Mouse (Mus musculus): Measurements from ENCODE around the gene Gm20388. TPM values are rescaled to one million over a fixed set of nuclear protein-coding genes. Genes with fewer than 3 reads are reported as not detected.
A peak's percentile ranks its signal among the peaks of the same experiment; 100 is the strongest.

Gene Gm20388
- polyA plus RNA-seq, 1 experiment from 2014 or later = 7.4 TPM

DNA sequence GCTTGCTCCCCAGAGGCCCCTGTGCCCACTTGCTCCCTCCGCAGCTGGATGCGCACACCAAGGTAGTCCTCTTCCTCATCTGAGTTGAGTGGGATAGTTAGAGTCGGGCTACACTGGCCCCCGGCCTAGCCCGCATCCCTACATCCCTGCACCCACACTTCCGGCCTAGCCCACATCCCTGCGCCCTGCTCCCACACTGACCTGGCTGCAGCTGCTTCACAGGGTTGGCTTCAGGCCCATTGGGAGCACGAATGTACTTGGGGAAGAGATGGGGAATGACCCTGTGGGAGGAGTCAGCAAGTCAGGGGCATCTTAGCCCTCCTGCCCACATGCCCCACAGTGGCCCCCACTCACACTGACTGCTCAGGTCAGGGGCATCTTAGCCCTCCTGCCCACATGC lies 2571.8 kb downstream of the Gm20388 start:
- Histone ChIP-seq H3K27ac (no peak overlapping the region), H3K27me3 (no peaks in the 10 kb centered on the region), H3K4me3 (replicated peaks) (no peak overlapping the region), H3K4me2 (no peak overlapping the region), H3K36me3 (peaks cover 95% of the 10 kb centered on the region), H3K9ac (no peak overlapping the region), H3K9me3 (replicated peaks) (no peaks in the 10 kb centered on the region), H3K4me1 (no peaks in the 10 kb centered on the region)
- no peak for ATAC-seq (replicated peaks; ENCODE audit: low FRiP score)
- WGBS = 94% methylated on average over 8 of the region's 8 CpGs

- no peaks in the 10 kb centered on the region for H3K9me3 ChIP-seq (replicated peaks)
- ATAC-seq (replicated peaks; ENCODE audit: low FRiP score) = no peak
- H3K4me3 ChIP-seq (replicated peaks) = no peak overlapping the region
- H3K27ac ChIP-seq = no peak overlapping the region
- no peak overlapping the region for H3K4me2 ChIP-seq
- H3K9ac ChIP-seq = no peak overlapping the region
- H3K36me3 ChIP-seq = peaks cover 96% of the 10 kb centered on the region
- no peaks in the 10 kb centered on the region for H3K4me1 ChIP-seq
- H3K27me3 ChIP-seq = no peaks in the 10 kb centered on the region
- 95% methylated on average over 7 of the region's 7 CpGs for WGBS
Measured at GRCm38 (mm10) chr8:122483877-122484276, 2573.2 kb downstream of the Gm20388 start.

- Histone ChIP-seq H3K4me3 (replicated peaks) (no peak overlapping the region), H3K9ac (no peak overlapping the region), H3K36me3 (peaks cover 96% of the 10 kb centered on the region), H3K4me2 (no peak overlapping the region), H3K9me3 (replicated peaks) (no peaks in the 10 kb centered on the region), H3K4me1 (no peaks in the 10 kb centered on the region), H3K27ac (no peak overlapping the region), H3K27me3 (no peaks in the 10 kb centered on the region)
- WGBS = 88% methylated on average over 12 of the region's 12 CpGs
- ATAC-seq (replicated peaks; ENCODE audit: low FRiP score) = no peak
Measured at GRCm38 (mm10) chr8:122484831-122485230, 2574.2 kb downstream of the Gm20388 start.

GRCm38 (mm10) chr8:122488387-122488786 lies 2577.7 kb downstream of the Gm20388 start:
- H3K9me3 ChIP-seq (replicated peaks) = no peaks in the 10 kb centered on the region
- ATAC-seq (replicated peaks; ENCODE audit: low FRiP score) = no peak
- WGBS = 93% methylated on average over 9 of the region's 9 CpGs
- H3K9ac ChIP-seq = no peak overlapping the region
- no peak overlapping the region for H3K4me2 ChIP-seq
- H3K4me1 ChIP-seq = no peaks in the 10 kb centered on the region
- H3K4me3 ChIP-seq (replicated peaks) = no peak overlapping the region
- H3K27ac ChIP-seq = no peak overlapping the region
- H3K36me3 ChIP-seq = peaks cover 98% of the 10 kb centered on the region
- H3K27me3 ChIP-seq = no peaks in the 10 kb centered on the region

DNA sequence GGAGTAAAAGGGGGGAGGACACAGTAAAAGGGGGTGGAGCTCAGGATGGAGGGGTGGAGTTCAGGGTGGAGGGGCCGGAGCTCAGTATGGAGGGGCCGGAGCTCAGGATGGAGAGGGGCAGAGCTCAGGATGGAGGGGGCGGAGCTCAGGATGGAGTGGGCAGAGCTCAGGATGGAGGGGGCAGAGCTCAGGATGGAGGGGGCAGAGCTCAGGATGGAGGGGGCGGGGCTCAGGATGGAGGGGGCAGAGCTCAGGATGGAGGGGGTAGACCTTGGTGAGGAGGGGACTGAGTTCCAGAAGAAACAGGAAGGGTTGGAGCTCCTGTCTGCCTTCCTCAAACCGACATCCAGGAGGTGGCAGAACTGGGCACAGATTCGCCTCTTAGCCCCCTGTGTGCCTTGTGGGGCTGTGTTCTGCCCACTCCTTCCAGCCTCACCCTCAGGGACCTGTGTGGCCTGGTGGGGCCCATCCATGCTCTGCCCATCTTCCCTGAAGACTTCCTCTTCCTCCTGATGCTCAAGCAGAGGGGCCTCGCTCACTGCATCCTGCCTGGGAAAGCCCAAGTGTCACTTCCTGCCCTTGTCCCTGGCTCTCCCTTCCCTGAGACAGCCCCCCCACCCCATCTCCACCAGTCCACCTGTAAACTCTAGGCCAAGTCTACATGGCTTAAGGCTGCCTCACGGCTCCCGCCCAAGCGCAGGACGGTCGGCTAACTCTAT lies 2586.5 kb downstream of the Gm20388 start:
- Histone ChIP-seq H3K27me3 (no peaks in the 10 kb centered on the region), H3K4me1 (peaks cover 7% of the 10 kb centered on the region), H3K9me3 (replicated peaks) (no peaks in the 10 kb centered on the region), H3K4me2 (no peak overlapping the region), H3K4me3 (replicated peaks) (no peak overlapping the region), H3K27ac (peak overlapping the region; percentile 64), H3K36me3 (peaks cover 94% of the 10 kb centered on the region), H3K9ac (no peak overlapping the region)
- WGBS = 78% methylated on average over 12 of the region's 12 CpGs
- ATAC-seq (replicated peaks; ENCODE audit: low FRiP score) = no peak

GRCm38 (mm10) chr8:122497912-122498311 lies 2587.3 kb downstream of the Gm20388 start:
- H3K4me1 ChIP-seq = peaks cover 7% of the 10 kb centered on the region
- H3K9ac ChIP-seq = no peak overlapping the region
- no peak for ATAC-seq (replicated peaks; ENCODE audit: low FRiP score)
- H3K4me3 ChIP-seq (replicated peaks) = no peak overlapping the region
- no peak overlapping the region for H3K4me2 ChIP-seq
- H3K9me3 ChIP-seq (replicated peaks) = no peaks in the 10 kb centered on the region
- WGBS = 76% methylated on average over 17 of the region's 17 CpGs
- H3K36me3 ChIP-seq = peaks cover 88% of the 10 kb centered on the region
- H3K27me3 ChIP-seq = no peaks in the 10 kb centered on the region
- peak overlapping the region; percentile 64 for H3K27ac ChIP-seq

DNA sequence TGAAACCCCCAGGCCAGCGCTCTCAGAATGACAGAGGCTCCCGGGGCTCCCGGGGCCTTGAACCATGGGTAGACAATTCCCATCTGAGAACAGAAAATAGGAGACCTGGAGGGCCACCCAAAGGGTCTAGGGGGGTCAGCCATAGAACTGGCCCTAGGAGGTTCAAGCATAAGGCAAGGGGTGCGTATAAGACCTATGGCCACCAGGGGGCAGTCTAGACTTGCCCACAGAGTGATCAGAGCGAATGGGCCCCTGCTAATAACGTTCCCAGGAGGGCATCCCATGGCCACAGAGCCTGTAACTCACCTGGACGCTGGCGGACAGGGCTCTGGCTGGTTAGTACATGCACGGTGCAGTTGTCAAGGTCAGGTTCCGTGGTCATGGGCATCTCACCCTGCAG lies 2590.2 kb downstream of the Gm20388 start:
- 27% methylated on average over 10 of the region's 10 CpGs for WGBS
- Histone ChIP-seq H3K4me2 (no peak overlapping the region), H3K27me3 (no peaks in the 10 kb centered on the region), H3K4me3 (replicated peaks) (no peak overlapping the region), H3K4me1 (peaks cover 16% of the 10 kb centered on the region), H3K9ac (no peak overlapping the region), H3K36me3 (peaks cover 68% of the 10 kb centered on the region), H3K27ac (no peak overlapping the region), H3K9me3 (replicated peaks) (no peaks in the 10 kb centered on the region)
- ATAC-seq (replicated peaks; ENCODE audit: low FRiP score) = 0 out of 2 replicates have a peak, but pooled peaks have one; percentile 10

DNA sequence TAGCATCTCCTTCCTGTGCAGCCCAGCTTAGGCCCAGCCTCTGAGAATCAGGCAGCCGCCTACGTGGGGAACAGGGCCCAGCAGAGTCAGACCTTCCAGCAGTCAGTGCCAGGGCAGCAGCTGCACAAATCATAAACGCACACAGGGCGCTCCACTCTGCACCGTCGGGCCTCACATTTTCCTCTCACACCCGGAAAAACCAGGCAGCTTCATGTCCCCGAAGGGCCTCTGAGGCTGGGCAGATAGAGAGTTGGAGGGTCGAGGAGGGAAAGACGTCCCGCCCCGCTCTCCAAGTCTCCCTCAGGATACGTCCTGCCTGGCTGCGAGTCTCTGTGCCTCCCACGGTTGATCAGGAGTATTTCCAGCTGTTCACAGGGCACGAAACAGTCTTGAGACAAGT lies 2600.9 kb downstream of the Gm20388 start:
- Histone ChIP-seq H3K9ac (peak overlapping the region; percentile 21; the same call in 1 of the 2 replicates), H3K4me1 (peaks cover 45% of the 10 kb centered on the region), H3K9me3 (replicated peaks) (no peaks in the 10 kb centered on the region), H3K27ac (peak overlapping the region; percentile 83), H3K4me2 (no peak overlapping the region), H3K36me3 (peaks cover 7% of the 10 kb centered on the region; the same call in 1 of the 2 replicates), H3K4me3 (replicated peaks) (no peak overlapping the region), H3K27me3 (no peaks in the 10 kb centered on the region)
- peak; percentile 34 for ATAC-seq (replicated peaks; ENCODE audit: low FRiP score)
- WGBS = 27% methylated on average over 16 of the region's 16 CpGs

GRCm38 (mm10) chr8:122512392-122512791 lies 2601.8 kb downstream of the Gm20388 start:
- ATAC-seq (replicated peaks; ENCODE audit: low FRiP score) = no peak
- Histone ChIP-seq H3K9me3 (replicated peaks) (no peaks in the 10 kb centered on the region), H3K27ac (peak overlapping the region; percentile 83; the same call in 1 of the 2 replicates), H3K9ac (no peak overlapping the region), H3K4me3 (replicated peaks) (no peak overlapping the region), H3K27me3 (no peaks in the 10 kb centered on the region), H3K4me2 (no peak overlapping the region), H3K4me1 (peaks cover 53% of the 10 kb centered on the region), H3K36me3 (peaks cover 6% of the 10 kb centered on the region; the same call in 1 of the 2 replicates)
- 59% methylated on average over 7 of the region's 7 CpGs for WGBS

DNA sequence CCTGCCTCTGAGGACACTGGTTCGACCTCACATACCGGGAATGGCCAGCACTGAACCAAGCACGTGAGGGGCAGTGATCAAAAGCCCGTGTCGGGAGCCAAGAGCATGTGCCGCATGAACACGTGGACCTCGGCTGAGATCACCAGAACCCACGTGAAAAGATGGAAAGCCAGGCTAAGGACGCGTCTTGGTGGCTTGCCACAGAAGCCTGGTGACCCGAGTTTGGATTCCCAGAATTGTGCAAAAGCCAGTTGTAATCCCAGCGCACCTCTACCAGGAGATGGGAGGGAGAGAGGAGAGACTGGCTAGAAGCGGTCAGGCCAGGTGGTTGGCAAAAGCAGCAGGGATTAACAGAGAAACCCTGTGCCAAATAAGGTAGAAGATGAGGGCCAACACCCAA lies 2605.1 kb downstream of the Gm20388 start:
- Histone ChIP-seq H3K4me1 (peaks cover 83% of the 10 kb centered on the region), H3K9me3 (replicated peaks) (no peaks in the 10 kb centered on the region), H3K36me3 (peaks cover 6% of the 10 kb centered on the region; the same call in 1 of the 2 replicates), H3K4me2 (no peak overlapping the region), H3K27ac (no peak overlapping the region), H3K27me3 (no peaks in the 10 kb centered on the region), H3K9ac (no peak overlapping the region), H3K4me3 (replicated peaks) (no peak overlapping the region)
- no peak for ATAC-seq (replicated peaks; ENCODE audit: low FRiP score)
- 88% methylated on average over 14 of the region's 14 CpGs for WGBS

DNA sequence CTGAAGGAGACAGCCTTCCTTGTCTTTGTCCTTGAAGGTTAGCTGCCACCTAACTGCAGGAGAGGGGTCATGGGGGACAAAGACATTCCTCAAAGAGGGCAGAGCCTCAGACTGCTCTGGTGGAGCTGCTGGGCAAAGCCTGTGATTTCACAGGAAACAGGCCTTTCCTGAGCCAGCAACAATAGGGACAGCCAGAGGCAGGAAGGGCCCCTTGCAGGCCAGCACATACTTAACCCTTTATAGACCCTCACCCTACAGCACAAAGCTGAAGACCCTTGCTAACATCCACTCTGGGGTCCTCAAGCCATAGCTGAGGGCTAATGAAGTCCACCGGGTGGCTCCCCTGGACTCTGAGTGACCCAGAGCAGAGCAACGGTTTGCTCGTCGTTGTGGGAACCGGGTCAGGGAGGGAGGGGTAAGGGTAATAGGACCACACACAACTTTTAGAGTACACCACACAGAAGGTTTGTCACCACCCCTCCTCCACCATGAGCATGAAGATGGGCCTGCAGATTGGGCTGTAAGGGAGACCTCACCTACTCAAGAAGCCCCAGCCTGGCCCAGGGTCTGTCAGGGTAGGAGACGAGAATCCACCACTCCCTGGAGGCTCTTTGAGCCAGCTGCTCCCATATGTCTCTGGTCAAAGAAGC lies 2607.0 kb downstream of the Gm20388 start:
- Histone ChIP-seq H3K9ac (no peak overlapping the region; the same call in 1 of the 2 replicates), H3K4me3 (replicated peaks) (no peak overlapping the region), H3K4me1 (peaks cover 70% of the 10 kb centered on the region), H3K4me2 (peak overlapping the region; percentile 30; the same call in 1 of the 2 replicates), H3K27ac (peak overlapping the region; percentile 88), H3K36me3 (peaks cover 3% of the 10 kb centered on the region; the same call in 1 of the 2 replicates), H3K27me3 (no peaks in the 10 kb centered on the region), H3K9me3 (replicated peaks) (no peaks in the 10 kb centered on the region)
- WGBS = 13% methylated on average over 6 of the region's 6 CpGs
- ATAC-seq (replicated peaks; ENCODE audit: low FRiP score) = peak; percentile 52; the same call in 1 of the 2 replicates

DNA sequence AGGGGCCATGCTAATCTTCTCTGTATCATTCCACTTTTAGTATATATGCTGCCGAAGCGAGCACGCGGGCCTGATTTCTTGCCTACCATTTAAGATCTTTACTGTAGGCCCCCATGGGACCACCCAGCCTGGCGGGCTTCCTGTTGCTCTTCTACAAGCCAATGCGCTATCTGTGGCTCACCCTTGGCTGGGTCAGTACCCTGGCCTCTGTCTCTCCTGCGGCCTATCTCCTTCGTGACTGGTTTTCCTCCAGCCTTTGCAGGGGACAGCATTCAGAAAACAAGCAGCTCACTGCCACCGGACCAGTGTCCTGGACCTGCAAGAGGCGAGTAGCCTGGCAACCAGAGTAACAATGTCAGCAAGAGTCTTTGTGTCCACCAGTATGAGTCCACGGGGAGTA lies 2610.0 kb downstream of the Gm20388 start:
- WGBS = 77% methylated on average over 11 of the region's 11 CpGs
- Histone ChIP-seq H3K27me3 (no peaks in the 10 kb centered on the region), H3K4me1 (peaks cover 83% of the 10 kb centered on the region), H3K9ac (no peak overlapping the region), H3K36me3 (no peaks in the 10 kb centered on the region), H3K4me2 (no peak overlapping the region), H3K9me3 (replicated peaks) (no peaks in the 10 kb centered on the region), H3K4me3 (replicated peaks) (no peak overlapping the region), H3K27ac (peak overlapping the region; percentile 78)
- ATAC-seq (replicated peaks; ENCODE audit: low FRiP score) = no peak
